Mouse (Mus musculus): ENCODE measurements around the gene Vstm2b. TPM values are rescaled to one million over a fixed set of nuclear protein-coding genes. Genes with fewer than 3 reads are reported as not detected.

Vstm2b gene
- total RNA-seq, 2 experiments from 2014 or later: not detected

Other genes with a start within 250 kb of the Vstm2b start
- gene 4930433I11Rik, start 89.2 kb downstream of the Vstm2b start, total RNA-seq (2015): not detected in 2 replicates
- gene 4930433I11Rik, start 89.2 kb downstream of the Vstm2b start, total RNA-seq (2017): not detected in 2 replicates
- not detected in 2 replicates for gene Gm4884, start 134.4 kb downstream of the Vstm2b start, total RNA-seq (2015)
- gene Gm4884, start 134.4 kb downstream of the Vstm2b start, total RNA-seq (2017): not detected in 2 replicates